Mouse (Mus musculus) right cerebral cortex, postnatal 25 days (tissue): Measurements from ENCODE around the gene Zfp523.

Source experiments
- DNase-seq: peaks from one replicate; pipeline ENCODE4 v3.0.0; 2022

Gene Zfp523

DNA sequence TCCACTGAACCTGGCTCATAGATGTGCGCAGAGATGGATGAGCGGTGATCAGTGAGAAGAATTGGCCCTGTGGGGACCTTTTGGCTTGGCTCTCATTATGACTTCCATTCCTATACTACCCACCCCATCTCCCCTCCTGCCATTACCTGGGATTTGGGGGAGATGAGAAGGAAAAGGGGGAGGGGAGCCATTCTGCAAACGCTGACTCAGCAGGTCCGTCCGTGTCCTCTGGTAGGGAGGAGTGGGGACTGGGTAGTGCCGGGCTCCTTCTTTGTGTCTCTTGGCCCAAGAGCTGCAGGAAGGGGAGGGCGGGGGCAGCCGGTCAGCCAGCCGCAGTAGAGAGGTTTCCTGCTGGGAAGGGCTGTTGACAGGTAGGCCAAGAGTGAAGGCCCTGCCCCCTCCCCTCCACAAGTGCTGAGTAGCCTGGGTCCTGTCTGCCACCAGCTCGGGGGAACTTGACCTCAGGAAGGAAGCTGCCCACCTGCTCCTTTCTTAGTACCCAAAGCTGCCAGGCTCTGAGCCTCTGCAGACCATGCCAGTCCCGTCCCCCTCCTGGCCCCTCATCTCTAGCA lies 15.5 kb upstream of the Zfp523 start:
- DNase-seq: no peak

DNA sequence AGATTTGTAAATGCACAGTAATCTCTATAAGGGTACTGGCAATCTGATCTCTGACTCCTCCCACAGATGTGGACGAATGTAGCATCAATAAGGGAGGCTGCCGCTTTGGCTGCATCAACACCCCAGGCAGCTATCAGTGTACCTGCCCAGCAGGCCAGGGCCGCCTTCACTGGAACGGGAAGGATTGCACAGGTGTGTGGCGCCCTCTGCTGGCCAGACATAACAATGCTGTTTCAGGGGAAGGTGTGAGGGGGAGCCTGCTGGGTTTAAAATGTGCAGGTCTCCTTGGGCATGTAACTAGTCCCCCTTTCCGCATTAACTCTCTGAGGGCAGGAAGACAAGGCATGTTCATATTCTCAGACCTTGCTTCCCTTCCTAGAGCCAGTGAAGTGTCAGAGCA lies 13.3 kb upstream of the Zfp523 start:
- DNase-seq: peak; percentile 70

- DNase-seq: no peak
These were observed 6.2 kb upstream of the Zfp523 start for GRCm38 (mm10) chr17:28170460-28171305.

- DNase-seq: no peak
These were observed 4.2 kb upstream of the Zfp523 start for GRCm38 (mm10) chr17:28172690-28173089.

DNA sequence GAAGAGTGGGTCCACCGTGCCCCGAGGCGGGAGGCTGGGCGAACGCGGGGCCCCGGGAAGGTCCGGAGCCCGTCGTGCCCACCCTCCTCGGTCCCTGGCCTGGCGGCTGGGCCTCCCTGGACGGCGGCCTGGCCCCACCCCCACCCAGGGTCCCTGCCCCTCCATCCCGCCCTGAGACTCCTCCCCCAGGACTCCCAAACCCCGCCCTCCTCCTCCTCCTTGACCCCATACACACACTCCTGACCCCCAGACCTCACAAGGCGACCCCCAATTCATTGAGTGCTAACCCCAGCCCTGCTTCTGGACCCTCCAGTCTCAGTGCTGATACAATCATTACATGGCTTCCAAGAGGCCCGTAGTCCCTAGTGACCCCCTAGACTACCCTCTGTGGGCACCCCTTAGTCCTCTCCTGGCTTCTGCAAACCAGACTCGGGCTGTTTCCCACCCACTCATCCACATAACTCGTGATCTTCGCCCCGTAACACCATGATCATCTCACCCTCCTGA lies 664 bp downstream of the Zfp523 start:
- no peak for DNase-seq

- no peak for DNase-seq
These were observed 3.4 kb downstream of the Zfp523 start for GRCm38 (mm10) chr17:28180331-28180730.

- DNase-seq: no peak
These were observed 4.0 kb downstream of the Zfp523 start for GRCm38 (mm10) chr17:28180783-28181544.

GRCm38 (mm10) chr17:28184971-28185638 lies 8.2 kb downstream of the Zfp523 start:
- DNase-seq: no peak

DNA sequence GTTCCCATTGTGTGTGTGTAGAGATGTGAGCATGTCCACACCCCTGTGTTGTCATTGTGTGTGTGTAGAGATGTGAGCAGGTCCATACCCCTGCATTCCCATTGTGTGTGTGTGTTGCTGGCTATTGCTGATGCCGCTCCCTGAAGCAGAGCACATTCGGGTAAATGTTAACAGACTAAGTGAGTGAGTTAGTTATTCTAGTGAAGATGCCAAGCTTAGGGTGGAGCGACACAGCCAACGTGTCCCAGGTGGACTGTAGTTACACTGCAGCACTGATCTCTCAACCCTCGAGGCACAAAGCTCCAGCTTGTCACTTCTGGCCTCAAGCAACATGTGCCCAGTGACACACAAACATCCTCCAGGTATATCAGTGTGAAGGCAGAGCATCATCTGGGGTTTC lies 11.4 kb downstream of the Zfp523 start:
- no peak for DNase-seq

DNA sequence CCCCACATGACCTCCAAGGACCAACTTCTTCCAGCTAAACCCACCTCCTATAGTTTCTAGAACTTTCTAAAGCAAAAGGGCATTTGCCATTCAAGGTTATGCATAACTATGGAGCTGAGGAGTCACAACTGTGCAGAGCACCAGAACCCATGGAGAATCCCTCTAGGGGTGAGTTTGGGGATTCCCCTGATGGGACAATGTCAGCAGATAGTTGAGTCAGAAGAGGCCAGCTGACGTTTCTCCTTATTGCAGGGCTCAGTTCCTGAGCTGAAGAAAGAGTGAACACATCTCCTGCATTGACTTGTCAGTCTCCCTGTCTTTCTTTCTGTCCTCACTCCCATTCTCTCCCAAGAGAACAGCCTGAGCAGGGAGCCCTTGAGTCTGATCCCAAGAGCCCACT lies 15.8 kb downstream of the Zfp523 start:
- no peak for DNase-seq

GRCm38 (mm10) chr17:28193559-28193958 lies 16.6 kb downstream of the Zfp523 start:
- no peak for DNase-seq

DNA sequence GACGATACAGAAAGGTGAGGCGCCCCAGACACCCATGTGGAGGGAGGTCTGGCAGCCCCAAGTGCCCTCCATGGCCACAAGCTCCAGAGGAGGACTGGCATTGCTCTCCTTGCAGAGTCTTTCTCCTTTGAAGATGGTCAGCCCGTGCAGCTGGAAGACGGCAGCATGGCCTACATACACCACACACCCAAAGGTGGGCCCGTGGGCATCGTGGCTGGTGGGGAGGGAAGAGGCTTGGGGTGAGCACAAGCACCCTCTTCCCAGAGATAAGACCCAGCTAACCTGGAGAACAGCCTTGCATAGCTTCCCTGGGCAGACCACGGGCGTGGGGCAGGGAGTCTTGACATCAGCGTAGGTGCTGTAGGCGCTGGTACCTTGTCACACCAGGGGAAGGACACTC lies 18.1 kb downstream of the Zfp523 start:
- DNase-seq: no peak

DNA sequence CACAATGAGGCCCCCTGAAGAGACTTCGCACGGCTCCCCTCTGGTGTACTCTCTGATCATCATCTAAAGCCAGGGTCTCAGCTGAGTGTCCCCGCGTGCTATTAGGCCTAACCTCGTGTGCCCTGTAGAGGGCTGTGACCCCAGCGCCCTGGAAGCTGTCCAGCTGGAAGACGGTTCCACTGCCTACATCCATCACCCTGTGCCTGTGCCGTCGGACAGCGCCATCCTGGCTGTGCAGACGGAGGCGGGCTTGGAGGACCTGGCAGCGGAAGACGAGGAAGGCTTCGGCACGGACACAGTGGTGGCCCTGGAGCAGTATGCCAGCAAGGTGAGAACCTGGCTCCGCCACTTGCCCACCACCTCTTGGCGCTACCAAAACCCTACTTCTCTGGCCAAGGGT lies 20.7 kb downstream of the Zfp523 start:
- no peak for DNase-seq

- DNase-seq: no peak
These were observed 25.1 kb downstream of the Zfp523 start for GRCm38 (mm10) chr17:28201982-28202381.

DNA sequence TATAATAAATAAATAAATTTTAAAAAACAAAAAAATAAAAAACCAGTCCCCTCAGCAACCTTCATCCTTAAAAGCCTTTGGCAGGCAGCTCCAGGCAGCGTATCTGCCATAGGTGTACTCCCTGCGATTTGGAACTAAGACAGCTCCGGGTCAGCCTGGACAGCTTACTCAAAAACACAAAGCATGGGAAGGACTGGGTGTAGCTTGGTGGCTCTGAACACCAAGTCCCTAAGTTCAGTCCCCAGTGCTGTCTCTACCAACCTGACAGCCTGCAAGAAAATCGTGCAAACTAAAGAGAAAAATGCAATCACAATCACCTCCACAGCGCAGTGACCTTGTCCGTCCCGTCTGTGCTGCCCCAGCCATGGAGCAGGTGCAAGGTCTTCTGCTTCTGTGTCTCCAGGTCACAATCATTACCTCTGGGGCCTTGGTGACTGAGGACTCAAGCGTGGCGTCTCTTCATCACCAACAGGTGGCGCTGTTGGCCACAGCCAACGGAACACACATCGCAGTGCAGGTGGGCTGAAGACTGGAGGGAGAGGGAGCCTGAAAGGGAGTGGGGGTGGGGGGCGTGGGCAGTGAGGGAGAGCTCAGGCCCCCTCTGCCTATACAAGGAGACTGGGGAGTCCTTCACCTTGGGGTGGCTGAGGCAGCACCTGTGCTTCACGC lies 27.3 kb downstream of the Zfp523 start:
- DNase-seq: peak; percentile 55

DNA sequence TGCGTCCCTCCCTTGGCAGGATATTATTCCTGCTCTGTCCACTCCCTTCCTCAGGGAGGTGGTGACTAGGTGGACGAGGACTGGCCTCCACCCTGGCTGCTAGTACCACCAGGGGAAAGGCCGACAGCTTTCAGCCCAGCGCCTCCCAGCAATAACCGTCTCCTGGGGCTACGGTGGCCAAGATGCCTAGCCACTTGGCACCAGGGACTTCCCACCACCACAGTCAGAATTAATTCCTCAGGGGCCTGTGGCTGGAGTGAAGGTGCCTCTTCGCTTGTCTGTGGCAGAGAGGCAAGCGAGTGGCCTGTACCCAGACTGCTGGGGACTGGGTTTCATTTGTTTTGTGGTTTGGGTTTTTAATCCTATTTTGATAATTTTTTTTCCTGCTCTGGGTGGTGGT lies 28.5 kb downstream of the Zfp523 start:
- DNase-seq: no peak

- DNase-seq: no peak
These were observed 30.2 kb downstream of the Zfp523 start for GRCm38 (mm10) chr17:28207092-28207491.

DNA sequence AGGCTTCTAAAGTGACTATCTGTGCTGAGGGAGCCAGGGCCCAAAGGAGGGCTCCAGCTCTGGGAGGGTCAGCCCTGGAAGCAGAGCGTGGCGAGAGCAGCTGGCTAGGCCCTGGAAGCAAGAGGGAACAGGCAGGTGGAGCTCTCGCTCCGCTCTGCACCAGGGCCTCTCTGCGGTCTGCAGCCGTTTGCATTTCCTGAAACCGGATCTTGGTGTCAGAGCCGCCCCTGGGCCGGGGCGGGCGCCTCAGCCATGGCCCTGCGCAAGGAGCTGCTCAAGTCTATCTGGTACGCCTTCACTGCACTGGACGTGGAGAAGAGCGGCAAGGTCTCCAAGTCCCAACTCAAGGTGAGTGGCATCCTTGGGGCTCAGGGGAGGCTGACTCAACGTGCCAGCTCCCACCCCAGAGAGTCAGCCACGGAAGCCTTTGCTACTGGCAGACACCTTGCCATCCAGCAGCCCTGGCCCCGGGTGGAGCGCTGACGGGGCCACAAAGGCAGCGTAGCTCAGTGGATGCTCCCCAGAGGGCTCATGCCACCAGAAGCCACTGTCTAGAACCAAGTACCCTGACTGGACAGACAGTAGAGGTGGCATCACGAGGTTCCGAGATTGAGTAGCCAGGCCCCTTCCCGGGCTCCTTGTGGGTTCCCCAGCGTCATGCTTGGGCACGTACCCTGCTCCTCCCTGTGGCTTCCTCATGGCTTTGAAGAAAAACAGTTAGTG lies 30.8 kb downstream of the Zfp523 start, which contains the start of gene Def6:
Gene Def6 (plus strand): TSS at position 188 of the 723 bp plus-strand sequence.
- peak; percentile 38 for DNase-seq

GRCm38 (mm10) chr17:28208314-28208612 lies 31.3 kb downstream of the Zfp523 start:
- DNase-seq: no peak

DNA sequence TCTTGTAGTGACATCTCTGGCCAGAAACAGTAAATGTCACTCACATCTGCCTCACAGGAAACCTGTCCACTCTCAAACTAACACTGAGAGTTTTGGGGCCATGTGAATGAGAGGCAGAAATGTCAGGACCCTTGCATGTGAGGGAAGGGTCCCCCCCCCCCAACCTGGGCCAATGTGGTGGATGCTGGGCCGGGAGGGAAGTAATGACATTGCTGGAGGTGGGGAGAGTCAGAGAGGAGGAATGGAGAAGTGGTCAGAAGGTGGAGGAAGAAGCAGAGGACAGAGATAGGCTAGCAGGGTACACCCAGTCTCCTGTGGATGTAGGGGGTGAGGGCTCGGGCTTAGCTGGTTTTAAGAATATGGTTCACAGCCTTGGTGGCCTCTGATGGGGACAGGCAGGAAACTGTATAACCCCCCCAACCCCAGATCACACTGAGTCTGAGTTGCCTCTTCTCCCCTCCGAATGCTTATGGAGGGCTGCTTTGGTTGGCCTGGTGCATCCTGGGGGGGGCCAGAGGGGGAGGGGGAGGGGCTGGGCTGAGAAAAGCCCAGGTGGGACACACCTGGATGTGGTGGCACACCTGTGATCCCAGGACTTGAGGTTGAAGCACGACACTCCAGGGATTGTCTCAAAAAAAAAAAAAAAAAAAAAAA lies 32.7 kb downstream of the Zfp523 start:
- DNase-seq: no peak

GRCm38 (mm10) chr17:28211921-28212341 lies 35.0 kb downstream of the Zfp523 start:
- no peak for DNase-seq
